Mouse (Mus musculus): ENCODE data around the gene Ajuba.

GRCm38 (mm10) chr14:54602613-54603012 is 25.3 kb upstream of the Ajuba start:
- no peak for TF ChIP-seq MAFK (IDR thresholded peaks at IDR 0.05; ENCODE audit: insufficient read depth, low read depth, low read length)
- TF ChIP-seq ZC3H11A (IDR thresholded peaks at IDR 0.05; ENCODE audit: borderline replicate concordance, low read depth, low read length): no peak
- 0 out of 2 replicates have a peak, but pooled peaks have one; percentile 16 for TF ChIP-seq ZNF384 (IDR thresholded peaks at IDR 0.05; ENCODE audit: low read depth, low read length)
- TF ChIP-seq CHD2 (IDR thresholded peaks at IDR 0.05; ENCODE audit: low read depth, low read length): no peak
- no peak for TF ChIP-seq HCFC1 (IDR thresholded peaks at IDR 0.05; ENCODE audit: borderline replicate concordance, insufficient read depth, low read length)

Data from ES-E14 (cell line).